Mouse (Mus musculus) heart, postnatal 36 days (tissue): Measurements from ENCODE around the gene Ttc23. TPM values are rescaled to one million over a fixed set of nuclear protein-coding genes. Genes with fewer than 3 reads are reported as not detected.

Experiments
- DNase-seq, 2 experiments: peaks; one replicate each; pipeline ENCODE4 v3.0.0; 2021 to 2022
- intact Hi-C: fragments of 180-260 bp; cut with DNase I; formaldehyde crosslinking; loops from one replicate; pipeline ENCODE4 v1.15.1; 2025
- total RNA-seq, 2 experiments: library from RNA; stranded (reverse); gene quantifications; 2 replicates each; pipeline ENCODE4 v1.2.3; 2021

Ttc23 gene
- total RNA-seq, 2 experiments from 2014 or later: 17.8 to 19.3 TPM

- intact Hi-C loops: no loop called here
- DNase-seq: peak in 1 of 2 experiments; percentile 21
These were observed 43.8 kb downstream of the Ttc23 start for GRCm38 (mm10) chr7:67691036-67691435.

- DNase-seq: peak; percentile 49 to 71
- intact Hi-C loops: no loop called here
These were observed 44.9 kb downstream of the Ttc23 start for GRCm38 (mm10) chr7:67692141-67692540.

DNA sequence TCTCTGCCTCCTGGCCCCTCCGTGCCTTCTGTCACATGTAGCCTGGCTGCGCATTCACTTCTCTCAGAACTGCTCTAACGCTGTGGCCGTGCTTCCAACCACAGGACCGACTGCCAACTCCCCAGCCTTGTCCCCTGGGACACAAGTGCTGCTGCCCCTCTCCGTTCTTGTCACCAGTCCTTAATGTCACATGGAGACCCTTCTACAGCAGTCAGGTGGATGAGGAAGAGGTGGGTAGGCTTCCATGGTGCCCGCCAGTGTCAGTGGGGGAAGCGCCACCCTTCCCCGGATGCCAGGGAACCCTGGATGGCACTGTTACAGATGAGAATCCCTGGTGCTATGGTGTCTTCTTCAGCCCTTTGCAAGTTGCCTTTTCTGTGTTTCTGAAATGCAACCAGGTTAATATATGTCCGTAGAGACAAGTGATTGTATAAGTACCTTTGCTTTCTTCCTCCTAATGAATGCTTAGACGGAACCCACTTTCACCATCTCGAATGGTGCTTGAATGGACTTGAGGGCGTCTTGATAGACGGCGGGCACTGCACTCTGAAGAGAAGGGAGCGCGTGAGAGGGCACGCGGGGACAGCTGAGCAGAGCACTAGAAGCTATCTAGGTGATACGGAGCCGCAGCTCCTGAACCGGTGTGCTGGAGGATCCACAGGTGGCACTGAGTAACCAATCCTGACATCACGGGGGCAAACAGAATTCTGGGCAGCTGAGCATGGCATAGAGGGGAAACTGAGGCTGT, 45.8 kb downstream of the Ttc23 start:
- no peak for DNase-seq
- intact Hi-C loops: no loop called here

GRCm38 (mm10) chr7:67695906-67696305, 48.7 kb downstream of the Ttc23 start:
- intact Hi-C loops: no loop called here
- no peak for DNase-seq

- intact Hi-C loops: no loop called here
- peak; percentile 34 to 37 for DNase-seq
These were observed 50.9 kb downstream of the Ttc23 start for GRCm38 (mm10) chr7:67697892-67698630.

DNA sequence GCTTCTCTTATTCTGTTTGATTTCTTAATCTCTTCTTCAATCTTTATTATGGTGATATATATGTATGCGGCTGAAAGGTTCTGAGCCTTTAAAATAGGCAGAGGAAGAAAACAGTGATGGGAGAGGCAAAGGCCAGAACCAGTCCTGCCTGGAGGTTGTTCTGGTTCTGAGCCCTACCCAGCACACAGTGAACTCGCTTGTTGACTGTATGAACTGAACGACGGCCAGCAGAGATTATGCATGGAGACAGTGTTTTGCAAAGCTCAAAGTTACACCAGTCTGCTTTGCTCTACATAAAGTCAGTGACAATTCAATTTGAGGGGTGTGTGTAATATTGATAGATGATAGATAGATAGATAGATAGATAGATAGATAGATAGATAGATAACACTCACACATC, 52.1 kb downstream of the Ttc23 start:
- intact Hi-C loops: no loop called here
- DNase-seq: no peak

DNA sequence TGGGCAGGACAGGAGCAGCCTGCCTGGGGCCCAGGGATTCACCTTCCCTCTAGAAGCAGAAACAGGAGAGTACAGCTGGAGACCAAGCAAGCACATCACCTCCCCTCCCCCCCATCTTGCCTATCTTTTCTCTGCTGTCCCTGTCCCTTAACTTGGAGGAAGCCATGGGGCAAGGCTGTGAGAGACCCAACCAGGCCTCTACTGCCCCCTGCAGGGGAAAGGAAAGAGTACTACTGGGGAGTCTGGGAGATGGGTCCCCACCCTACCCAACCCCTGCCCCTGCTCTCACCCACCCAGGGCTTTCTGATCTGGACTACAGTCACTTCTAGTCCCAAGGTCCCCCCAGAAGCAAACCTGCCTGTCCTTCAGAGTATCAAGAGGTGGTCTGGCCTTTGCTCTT, 53.6 kb downstream of the Ttc23 start:
- intact Hi-C loops: loop anchor here (10.0 kb wide), 1 partner anchor 54 kb away; the partner anchor contains the start of gene Synm
- peak; percentile 46 to 53 for DNase-seq

DNA sequence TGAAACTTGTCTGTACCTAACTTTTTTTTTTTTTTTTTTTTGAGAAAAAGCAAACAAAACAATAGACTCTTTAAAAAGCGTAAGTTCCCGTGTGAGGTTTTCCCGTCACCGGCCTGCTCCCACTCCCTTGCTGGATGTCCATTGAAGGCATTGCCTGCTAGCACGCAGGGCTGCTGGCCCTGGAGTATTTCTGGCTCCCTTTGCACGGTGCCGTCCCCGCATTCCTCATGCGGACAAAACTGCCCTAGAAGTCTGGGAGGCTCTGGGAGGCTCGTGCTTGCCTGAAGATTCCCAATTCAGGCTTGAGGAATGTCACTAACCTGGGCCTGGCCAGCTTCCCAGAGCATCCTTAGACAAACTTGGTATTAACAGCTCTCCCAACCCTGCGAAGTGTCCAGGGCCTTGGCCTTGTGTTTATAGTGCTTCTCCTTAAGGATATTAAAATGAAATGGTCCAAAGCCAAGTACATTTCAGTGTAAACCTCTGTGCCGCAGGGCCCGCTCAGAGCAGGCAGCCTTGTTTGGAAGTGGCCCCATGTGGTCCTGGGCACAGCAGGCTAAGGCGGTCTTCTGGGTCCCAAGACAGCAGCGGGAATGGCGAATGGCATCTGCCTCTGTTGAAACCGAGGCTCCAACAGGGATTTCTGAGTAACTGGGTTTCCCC, 54.2 kb downstream of the Ttc23 start:
- intact Hi-C loops: loop anchor here (10.0 kb wide), 1 partner anchor 53 kb away; the partner anchor contains the start of gene Synm

DNA sequence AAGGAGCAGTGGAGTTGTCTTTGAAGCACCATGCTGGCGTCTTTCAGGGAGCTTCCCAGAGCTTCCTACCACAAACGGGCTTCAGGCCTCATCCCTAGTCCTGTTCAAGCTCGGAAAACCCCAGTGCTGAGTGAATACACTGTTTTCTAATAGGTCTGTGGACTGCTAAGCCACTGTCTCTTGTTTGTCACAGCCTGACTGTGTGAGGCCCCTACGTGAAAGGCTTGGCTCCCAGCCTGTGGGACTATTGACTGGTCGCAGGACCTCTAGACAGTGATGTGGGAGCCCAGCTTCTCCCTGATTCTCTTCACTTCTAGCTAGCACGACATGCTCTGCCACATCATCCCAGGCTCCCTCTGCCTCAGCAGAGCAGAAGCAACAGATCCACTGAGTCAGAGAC, 61.0 kb downstream of the Ttc23 start:
- intact Hi-C loops: loop anchor here (10.0 kb wide), 1 partner anchor 47 kb away; the partner anchor contains the start of gene Synm
- no peak for DNase-seq

More for the DNA sequence above, 54.2 kb downstream of the Ttc23 start:
- no peak for DNase-seq

DNA sequence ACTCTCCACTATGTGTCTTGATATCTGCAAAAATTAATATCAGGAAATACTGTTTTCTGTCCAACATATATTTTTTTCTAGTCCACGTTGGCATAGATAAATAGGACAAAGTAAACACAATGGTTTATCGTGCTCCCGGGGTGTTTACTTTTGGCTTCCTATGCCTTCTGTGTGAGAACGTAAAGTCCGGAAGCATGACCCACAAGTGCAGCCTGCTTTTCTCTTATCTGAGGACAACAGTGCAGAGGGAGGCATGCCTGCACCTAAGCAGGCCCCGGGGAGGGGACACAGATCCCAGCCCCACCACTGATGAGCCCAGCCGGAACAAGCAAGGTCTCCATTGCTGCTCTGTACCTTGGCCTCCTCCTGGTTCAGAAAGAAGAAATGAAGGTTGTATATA, 63.0 kb downstream of the Ttc23 start:
- intact Hi-C loops: no loop called here
- DNase-seq: no peak

GRCm38 (mm10) chr7:67713820-67714510, 66.8 kb downstream of the Ttc23 start:
- intact Hi-C loops: no loop called here
- peak; percentile 35 to 48 for DNase-seq

DNA sequence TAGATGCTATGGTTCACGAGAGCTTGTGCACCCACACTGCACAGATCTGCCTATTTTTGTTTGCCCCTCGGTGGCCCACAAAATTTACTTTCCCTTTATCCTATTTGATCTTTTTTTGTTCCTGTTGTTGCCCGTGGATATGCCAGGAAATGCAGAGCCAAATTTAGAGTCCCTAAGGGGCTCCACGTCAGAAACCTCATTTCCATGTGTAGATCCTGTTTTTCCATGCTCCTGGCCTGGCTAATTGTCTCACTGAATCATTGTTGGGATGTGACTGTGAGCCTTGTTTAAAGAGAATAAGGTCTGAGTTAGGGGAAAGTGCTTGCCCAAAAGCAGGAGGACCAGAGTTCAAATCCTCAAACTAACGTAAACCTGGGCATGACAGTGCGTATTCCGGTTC, 68.0 kb downstream of the Ttc23 start:
- peak in 1 of 2 experiments; percentile 18 for DNase-seq
- intact Hi-C loops: no loop called here

DNA sequence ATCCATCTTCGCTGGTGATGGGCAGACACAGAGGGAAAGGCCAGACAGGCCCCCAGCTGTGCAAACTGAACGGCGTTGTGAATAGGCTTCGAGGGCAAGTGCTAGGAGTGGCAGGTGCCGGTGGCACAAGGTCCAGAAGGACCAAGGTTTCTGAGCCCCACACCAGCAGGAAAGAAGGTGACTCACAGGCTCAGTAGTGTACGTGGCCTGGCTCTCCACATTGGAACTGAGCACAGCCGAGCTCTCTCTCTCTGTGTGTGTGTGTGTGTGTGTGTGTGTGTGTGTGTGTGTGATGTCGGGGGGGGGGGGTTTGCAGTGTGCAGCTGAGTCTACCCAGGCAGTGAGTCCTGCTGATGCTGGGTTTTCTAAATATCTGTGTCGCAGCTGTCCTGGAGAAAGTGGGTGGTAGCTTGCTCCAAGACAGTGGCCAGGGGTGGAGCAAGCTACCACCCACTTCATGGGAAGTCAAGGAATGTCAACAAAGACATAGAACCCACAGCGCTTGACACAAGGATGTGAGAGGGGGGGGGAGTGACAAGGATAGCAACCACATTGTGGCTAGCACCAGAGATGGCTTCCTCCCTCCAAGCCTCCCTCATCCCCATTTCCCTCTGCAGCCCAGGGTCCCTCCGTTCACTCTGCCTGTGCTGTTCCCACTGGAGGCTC, 69.1 kb downstream of the Ttc23 start:
- intact Hi-C loops: no loop called here
- DNase-seq: no peak

- DNase-seq: no peak
- intact Hi-C loops: no loop called here
These were observed 69.7 kb downstream of the Ttc23 start for GRCm38 (mm10) chr7:67716925-67717324.

DNA sequence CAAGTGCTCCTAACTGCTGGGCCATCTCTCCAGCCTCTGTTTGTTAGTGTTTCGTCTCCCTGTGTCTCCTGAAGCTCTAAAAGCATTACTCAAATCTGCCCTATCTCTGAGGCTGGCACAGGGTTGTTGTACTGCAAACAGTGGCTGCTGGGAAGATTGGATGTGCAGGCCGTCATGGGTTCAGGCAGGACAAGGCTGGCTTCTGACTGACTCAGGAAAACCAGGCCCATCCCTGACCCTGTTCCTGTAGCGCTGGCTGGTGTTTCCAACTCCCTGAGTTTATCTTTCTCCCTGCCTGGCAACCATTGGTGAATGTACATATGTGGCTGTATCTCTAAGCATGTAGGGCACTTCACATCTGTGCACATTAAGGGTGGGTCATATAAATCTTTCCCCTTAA, 70.3 kb downstream of the Ttc23 start:
- DNase-seq: no peak
- intact Hi-C loops: no loop called here

DNA sequence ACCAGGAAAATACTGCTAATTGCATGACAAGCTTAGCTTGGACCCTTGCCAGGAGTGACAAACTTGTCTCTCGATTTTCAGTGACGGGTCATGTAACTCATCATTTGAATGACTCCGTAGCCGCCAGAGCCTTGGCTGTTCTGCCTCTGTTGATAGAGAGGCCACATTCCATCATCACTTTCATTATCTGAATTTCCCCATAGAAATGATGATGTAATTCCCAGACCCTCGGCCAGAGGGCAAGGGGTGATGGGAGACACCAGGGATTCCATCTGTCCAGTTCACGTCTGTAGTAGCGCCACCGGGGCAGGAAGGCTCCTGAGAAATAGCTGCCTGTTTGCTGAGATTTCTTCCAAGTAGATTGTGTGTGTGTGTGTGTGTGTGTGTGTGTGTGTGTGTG, 71.6 kb downstream of the Ttc23 start:
- DNase-seq: no peak
- intact Hi-C loops: no loop called here

- intact Hi-C loops: no loop called here
- DNase-seq: no peak
These were observed 75.0 kb downstream of the Ttc23 start for GRCm38 (mm10) chr7:67722163-67722562.

- intact Hi-C loops: loop anchor here (2.0 kb wide), 1 partner anchor 34 kb away; the partner anchor contains the start of gene Synm
- DNase-seq: no peak
These were observed 77.3 kb downstream of the Ttc23 start for GRCm38 (mm10) chr7:67724536-67724935.

GRCm38 (mm10) chr7:67725016-67725415, 77.8 kb downstream of the Ttc23 start:
- intact Hi-C loops: loop anchor here (2.0 kb wide), 1 partner anchor 34 kb away; the partner anchor contains the start of gene Synm
- no peak for DNase-seq

DNA sequence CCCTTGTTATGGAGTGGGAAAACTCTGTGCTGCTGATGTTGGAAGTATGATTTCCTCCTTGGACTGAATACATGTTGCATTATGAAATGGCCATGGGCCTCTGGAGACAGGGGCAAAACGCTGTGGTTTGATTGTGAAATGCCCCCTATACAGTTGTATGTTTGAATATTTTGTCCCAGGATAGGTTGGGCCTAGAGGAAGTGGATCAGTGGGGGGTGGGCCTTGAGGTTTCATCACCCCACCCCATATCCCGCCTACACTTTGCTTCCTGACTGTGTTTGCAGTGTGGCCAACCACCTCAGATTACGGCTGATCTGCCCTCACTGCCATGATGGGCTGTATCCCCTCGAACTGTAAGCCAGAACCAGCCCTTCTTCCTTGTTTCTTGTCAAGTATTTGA, 81.0 kb downstream of the Ttc23 start:
- intact Hi-C loops: no loop called here

More for the DNA sequence above, 81.0 kb downstream of the Ttc23 start:
- DNase-seq: no peak
